In genomic region chr10:20170605-20171088, GRCm38 (mm10) we compare ENCODE assay signal across 8 mouse cellular contexts. TPM values are rescaled to one million over a fixed set of nuclear protein-coding genes. Genes with fewer than 3 reads are reported as not detected.
DNase-seq lines count a peak whose midpoint lies in the region; ATAC-seq lines count a peak whose summit lies in the region.

No protein-coding gene starts in this region.

- no peaks in the 10 kb centered on the region for H3K27me3 ChIP-seq in intestine, embryonic 16.5 days (replicated peaks; ENCODE audit: control insufficient read depth, insufficient read depth, low read length)

- WGBS in intestine, embryonic 16.5 days, result 26% methylated on average over 11 of the region's 11 CpGs

- peak overlapping the region; percentile 52 for H3K4me2 ChIP-seq in intestine, embryonic 16.5 days (ENCODE audit: low read depth, low read length)

- H3K27ac ChIP-seq in intestine, embryonic 16.5 days (ENCODE audit: low read length), result peak overlapping the region; percentile 2; the same call in 1 of the 2 replicates

- peak; percentile 87 for ATAC-seq in intestine, embryonic 16.5 days
- ATAC-seq in erythroblast, adult 5-6 weeks (replicated peaks; ENCODE audit: low FRiP score, poor library complexity, severe bottlenecking), result no peak

- no peaks in the 10 kb centered on the region for H3K36me3 ChIP-seq in intestine, embryonic 16.5 days (ENCODE audit: control insufficient read depth, insufficient read depth, low read length)

- H3K9me3 ChIP-seq in intestine, embryonic 16.5 days (ENCODE audit: control insufficient read depth, low read length), result no peaks in the 10 kb centered on the region

- DNase-seq in adrenal gland, postnatal 25 days, result peak; percentile 64
- DNase-seq in embryo, embryonic 11.5 days (ENCODE audit: low read depth, low spot score), result peak; percentile 54
- peak; percentile 29 to 50 for DNase-seq in gastrocnemius, postnatal 4 days (ENCODE audit: low spot score in 2 of 2)
- peak; percentile 79 to 90 for DNase-seq in left cerebral cortex, adult 9 months (ENCODE audit: low spot score in 2 of 2)
- peak; percentile 77 for DNase-seq in lung, postnatal 36 days
- peak; percentile 86 to 91 for DNase-seq in right cerebral cortex, postnatal 10 days (ENCODE audit: low spot score in 2 of 2)

- peak overlapping the region; percentile 31 for H3K4me3 ChIP-seq in intestine, embryonic 16.5 days (ENCODE audit: low read length)

- H3K9ac ChIP-seq in intestine, embryonic 16.5 days (ENCODE audit: low read depth, low read length), result peak overlapping the region; percentile 53

- peaks cover 26% of the 10 kb centered on the region for H3K4me1 ChIP-seq in intestine, embryonic 16.5 days (ENCODE audit: control insufficient read depth, insufficient read depth, low read length)

RNA-seq across cellular contexts. Expression of gene Map7, which starts 22.4 kb away (rescaled TPM):
- total RNA-seq in adrenal gland, postnatal 25 days (2021), result 20.0 and 23.4 TPM in 2 replicates
- 1 to 10 TPM; 2.2 to 2.5 TPM for total RNA-seq in gastrocnemius, postnatal 4 days (2021)
- polyA plus RNA-seq in intestine, embryonic 16.5 days (2015; fragmentation: Nextera tagmentation; extraction: Ambion mirVana), result 44.7 and 50.3 TPM in 2 replicates
- total RNA-seq in erythroblast, adult 5-6 weeks (2015; ENCODE audit: low replicate concordance), result 0.96 TPM in 1 of 2 replicates, not detected in the other
- total RNA-seq in erythroblast, adult 5-6 weeks (2017; ENCODE audit: low replicate concordance), result 2.8 and 11.3 TPM in 2 replicates
